Mouse (Mus musculus) spleen, adult 2 months (tissue): Measurements from ENCODE around the gene Mbd4. TPM values are rescaled to one million over a fixed set of nuclear protein-coding genes. Genes with fewer than 3 reads are reported as not detected.

Source experiments
- DNase-seq, 2 experiments: peaks; one replicate each; pipeline versions ENCODE4 v3.0.0 to v3.0.0-alpha.2; 2012 to 2021; ENCODE audit warnings: low spot score in 2 of 2, low read depth in 1 of 2
- H3K27ac ChIP-seq: fragments of 200-500 bp; 2 replicates; pipeline ENCODE4 v1.5.1; 2012; ENCODE audit warnings: low read length, inconsistent platforms; ENCODE audit not compliant: insufficient read depth
- H3K27me3 ChIP-seq: fragments of 200-500 bp; 2 replicates; pipeline ENCODE4 v1.6.1; 2012; ENCODE audit warnings: mild to moderate bottlenecking, moderate library complexity, low read length, inconsistent platforms; ENCODE audit not compliant: control insufficient read depth, insufficient read depth
- H3K36me3 ChIP-seq: fragments of 200-500 bp; 2 replicates; pipeline ENCODE4 v1.6.1; 2012; ENCODE audit warnings: mild to moderate bottlenecking, low read length, inconsistent platforms; ENCODE audit not compliant: control insufficient read depth, insufficient read depth
- H3K4me1 ChIP-seq: fragments of 200-500 bp; 2 replicates; pipeline ENCODE4 v1.6.1; 2011; ENCODE audit warnings: inconsistent platforms; ENCODE audit not compliant: control insufficient read depth, insufficient read depth, insufficient read length
- H3K4me3 ChIP-seq: fragments of 200-500 bp; 2 replicates; pipeline ENCODE4 v1.5.1; 2011; ENCODE audit warnings: mild to moderate bottlenecking, inconsistent platforms; ENCODE audit not compliant: insufficient read depth, insufficient read length; ENCODE audit errors: extremely low read depth
- CTCF ChIP-seq: fragments of 200-500 bp; IDR thresholded peaks from 2 replicates; pipeline ENCODE4 v1.5.1; 2011; ENCODE audit warnings: mild to moderate bottlenecking, inconsistent platforms; ENCODE audit not compliant: insufficient read depth, insufficient read length, insufficient replicate concordance; ENCODE audit errors: extremely low read depth
- POLR2A ChIP-seq: fragments of 200-500 bp; IDR thresholded peaks from 2 replicates; pipeline ENCODE4 v1.6.1; 2011; ENCODE audit warnings: low read depth, low read length, inconsistent platforms
- WGBS: fragments of 180-500 bp; shearing (Covaris S2); methylation state at CpG from one replicate; pipeline ENCODE4 v1.1.7; 2018; 5-methylcytosine and 5-hydroxymethylcytosine counted together
- polyA plus RNA-seq: library from polyadenylated mRNA; depleted of rRNA; stranded (reverse); fragments of >200 nt; gene quantifications from 2 replicates; pipeline ENCODE4 v1.2.3, GENCODE M21; 2012

Mbd4 gene
- polyA plus RNA-seq, 1 experiment, result 3.5 TPM

GRCm38 (mm10) chr6:115896346-115896745 is 43.2 kb upstream of the Mbd4 start:
- Histone ChIP-seq H3K4me3 (no peak overlapping the region), H3K27ac (no peak overlapping the region), H3K4me1 (peaks cover 2% of the 10 kb centered on the region; the same call in 1 of the 2 replicates), H3K36me3 (no peaks in the 10 kb centered on the region), H3K27me3 (no peaks in the 10 kb centered on the region)
- TF ChIP-seq POLR2A (no peak), CTCF (no peak)
- DNase-seq, result no peak
- 97% methylated on average over 1 of the region's 1 CpGs for WGBS

GRCm38 (mm10) chr6:115892363-115892762 is 39.2 kb upstream of the Mbd4 start:
- DNase-seq, result no peak
- Histone ChIP-seq H3K4me3 (no peak overlapping the region), H3K27me3 (no peaks in the 10 kb centered on the region), H3K36me3 (no peaks in the 10 kb centered on the region), H3K27ac (no peak overlapping the region), H3K4me1 (no peaks in the 10 kb centered on the region)
- 87% methylated on average over 3 of the region's 3 CpGs for WGBS
- TF ChIP-seq CTCF (no peak), POLR2A (no peak)

DNA sequence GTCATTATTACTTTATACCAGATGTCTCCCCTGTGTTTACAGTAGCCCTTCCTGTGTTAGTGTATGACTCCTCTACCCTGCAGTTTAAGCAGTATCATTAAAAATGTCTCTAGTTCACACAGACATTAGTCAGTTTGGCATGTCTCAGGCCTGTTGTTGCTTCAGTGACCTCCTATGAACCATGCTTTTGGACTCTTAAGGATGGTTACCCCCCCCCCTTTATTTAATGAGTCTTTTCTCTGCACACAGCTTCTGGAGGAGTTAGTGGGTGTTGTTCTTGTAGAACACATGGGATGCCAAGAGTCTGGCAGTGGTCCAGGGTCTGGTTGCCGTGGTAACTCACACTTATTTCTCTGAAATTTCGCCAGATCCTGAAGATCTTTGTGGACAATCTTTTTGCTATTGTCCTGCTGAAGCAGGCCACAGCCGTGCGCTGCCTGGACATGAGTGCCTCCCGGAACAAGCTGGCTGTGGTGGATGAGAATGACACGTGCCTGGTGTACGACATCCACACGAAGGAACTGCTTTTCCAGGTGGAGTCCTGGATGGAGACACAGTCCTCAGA is 38.4 kb upstream of the Mbd4 start:
- Histone ChIP-seq H3K27ac (no peak overlapping the region), H3K36me3 (no peaks in the 10 kb centered on the region), H3K4me3 (no peak overlapping the region), H3K27me3 (no peaks in the 10 kb centered on the region), H3K4me1 (no peaks in the 10 kb centered on the region)
- no peak for DNase-seq
- TF ChIP-seq POLR2A (no peak), CTCF (no peak)
- 85% methylated on average over 8 of the region's 8 CpGs for WGBS

DNA sequence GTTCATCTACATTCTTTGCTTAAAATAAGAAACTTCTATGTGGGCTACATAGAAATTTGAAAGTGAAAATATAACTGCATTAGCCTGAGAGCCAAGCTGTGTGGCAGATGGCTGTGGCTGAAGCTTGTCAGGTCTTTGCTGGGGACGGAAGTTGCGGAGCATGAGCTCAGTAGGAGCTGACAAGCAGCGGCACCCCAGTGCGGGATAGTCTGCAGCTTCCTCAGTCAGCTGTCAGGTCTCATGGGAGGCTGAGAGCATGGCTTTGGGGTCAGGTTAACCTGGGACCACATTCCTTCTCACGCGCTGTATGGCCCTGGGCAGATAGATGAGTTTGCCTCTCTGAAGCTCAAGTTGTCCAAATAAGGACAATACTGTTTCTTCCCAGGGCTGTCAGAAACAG is 37.9 kb upstream of the Mbd4 start:
- H3K36me3 ChIP-seq, result no peaks in the 10 kb centered on the region
- H3K27me3 ChIP-seq, result no peaks in the 10 kb centered on the region
- 89% methylated on average over 6 of the region's 6 CpGs for WGBS
- H3K27ac ChIP-seq, result no peak overlapping the region; the same call in 1 of the 2 replicates
- H3K4me3 ChIP-seq, result no peak overlapping the region
- H3K4me1 ChIP-seq, result no peaks in the 10 kb centered on the region
- TF ChIP-seq CTCF (no peak), POLR2A (no peak)
- DNase-seq, result no peak

- no peak for DNase-seq
- Histone ChIP-seq H3K36me3 (no peaks in the 10 kb centered on the region), H3K4me1 (no peaks in the 10 kb centered on the region), H3K4me3 (no peak overlapping the region), H3K27ac (no peak overlapping the region), H3K27me3 (no peaks in the 10 kb centered on the region)
- no peak for TF ChIP-seq POLR2A
- no peak for TF ChIP-seq CTCF
- WGBS, result 91% methylated on average over 8 of the region's 8 CpGs
These were observed 37.4 kb upstream of the Mbd4 start for GRCm38 (mm10) chr6:115890601-115891000.

GRCm38 (mm10) chr6:115888296-115888695 is 35.1 kb upstream of the Mbd4 start:
- H3K36me3 ChIP-seq, result no peaks in the 10 kb centered on the region
- TF ChIP-seq CTCF (no peak), POLR2A (no peak)
- H3K27ac ChIP-seq, result no peak overlapping the region
- H3K4me1 ChIP-seq, result no peaks in the 10 kb centered on the region
- DNase-seq, result no peak
- no peak overlapping the region for H3K4me3 ChIP-seq
- WGBS, result 94% methylated on average over 3 of the region's 3 CpGs
- no peaks in the 10 kb centered on the region for H3K27me3 ChIP-seq

DNA sequence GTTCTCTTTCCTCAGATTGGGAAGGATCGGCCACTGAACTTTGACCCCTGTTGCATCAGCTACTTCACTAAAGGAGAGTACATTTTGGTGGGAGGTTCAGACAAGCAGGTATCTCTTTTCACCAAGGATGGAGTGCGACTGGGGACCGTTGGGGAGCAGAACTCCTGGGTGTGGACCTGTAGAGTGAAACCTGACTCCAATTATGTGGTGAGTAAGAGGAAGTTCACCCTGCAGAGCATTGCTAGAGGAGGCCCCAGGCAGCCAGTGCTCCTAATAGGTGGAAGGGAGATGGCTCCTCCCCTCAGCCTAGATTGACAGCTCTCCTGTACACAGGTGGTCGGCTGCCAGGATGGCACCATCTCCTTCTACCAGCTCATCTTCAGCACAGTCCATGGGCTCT is 33.7 kb upstream of the Mbd4 start:
- H3K4me3 ChIP-seq, result no peak overlapping the region
- no peak for DNase-seq
- no peaks in the 10 kb centered on the region for H3K27me3 ChIP-seq
- TF ChIP-seq CTCF (no peak), POLR2A (no peak)
- H3K27ac ChIP-seq, result no peak overlapping the region
- H3K4me1 ChIP-seq, result no peaks in the 10 kb centered on the region
- WGBS, result 32% methylated on average over 4 of the region's 4 CpGs
- H3K36me3 ChIP-seq, result no peaks in the 10 kb centered on the region

- Histone ChIP-seq H3K27me3 (no peaks in the 10 kb centered on the region), H3K36me3 (no peaks in the 10 kb centered on the region), H3K27ac (no peak overlapping the region), H3K4me1 (no peaks in the 10 kb centered on the region), H3K4me3 (no peak overlapping the region)
- TF ChIP-seq CTCF (no peak), POLR2A (no peak)
- no peak for DNase-seq
These were observed 30.8 kb upstream of the Mbd4 start for GRCm38 (mm10) chr6:115884018-115884417.
